Mouse (Mus musculus): ENCODE data around the gene Hivep3.
A peak's percentile ranks its signal among the peaks of the same experiment; 100 is the strongest.

The Hivep3 gene

GRCm38 (mm10) chr4:119733184-119733880 lies at the start of gene Hivep3:
Gene Hivep3 (plus strand): TSS chr4:119733784.
- DNase-seq (ENCODE audit: low read depth) = peak; percentile 99

GRCm38 (mm10) chr4:119685746-119686145 lies 47.8 kb upstream of the Hivep3 start:
- no peak for DNase-seq (ENCODE audit: low read depth)

- no peak for DNase-seq (ENCODE audit: low read depth)
Measured at GRCm38 (mm10) chr4:119698339-119698738, 35.2 kb upstream of the Hivep3 start.

- DNase-seq (ENCODE audit: low read depth) = no peak
Measured at GRCm38 (mm10) chr4:119701269-119701954, 32.2 kb upstream of the Hivep3 start.

GRCm38 (mm10) chr4:119703965-119704364 lies 29.6 kb upstream of the Hivep3 start:
- no peak for DNase-seq (ENCODE audit: low read depth)

- DNase-seq (ENCODE audit: low read depth) = no peak
Measured at GRCm38 (mm10) chr4:119707326-119707725, 26.3 kb upstream of the Hivep3 start.

- DNase-seq (ENCODE audit: low read depth) = no peak
Measured at GRCm38 (mm10) chr4:119707751-119708150, 25.8 kb upstream of the Hivep3 start.

GRCm38 (mm10) chr4:119710208-119710607 lies 23.4 kb upstream of the Hivep3 start:
- DNase-seq (ENCODE audit: low read depth) = no peak

GRCm38 (mm10) chr4:119717443-119717842 lies 16.1 kb upstream of the Hivep3 start:
- DNase-seq (ENCODE audit: low read depth) = no peak

- no peak for DNase-seq (ENCODE audit: low read depth)
Measured at GRCm38 (mm10) chr4:119721531-119721930, 12.1 kb upstream of the Hivep3 start.

GRCm38 (mm10) chr4:119726074-119726473 lies 7.5 kb upstream of the Hivep3 start:
- DNase-seq (ENCODE audit: low read depth) = no peak

GRCm38 (mm10) chr4:119727871-119728270 lies 5.7 kb upstream of the Hivep3 start:
- DNase-seq (ENCODE audit: low read depth) = no peak

- no peak for DNase-seq (ENCODE audit: low read depth)
Measured at GRCm38 (mm10) chr4:119733942-119734341, 358 bp downstream of the Hivep3 start.

GRCm38 (mm10) chr4:119734352-119734751 lies 768 bp downstream of the Hivep3 start:
- DNase-seq (ENCODE audit: low read depth) = peak; percentile 34

GRCm38 (mm10) chr4:119738641-119739040 lies 5.1 kb downstream of the Hivep3 start:
- DNase-seq (ENCODE audit: low read depth) = peak; percentile 61

GRCm38 (mm10) chr4:119739301-119740062 lies 5.9 kb downstream of the Hivep3 start:
- peak; percentile 18 for DNase-seq (ENCODE audit: low read depth)

GRCm38 (mm10) chr4:119748341-119748740 lies 14.8 kb downstream of the Hivep3 start:
- no peak for DNase-seq (ENCODE audit: low read depth)

GRCm38 (mm10) chr4:119750157-119750556 lies 16.6 kb downstream of the Hivep3 start:
- DNase-seq (ENCODE audit: low read depth) = no peak

- DNase-seq (ENCODE audit: low read depth) = no peak
Measured at GRCm38 (mm10) chr4:119750681-119751211, 17.2 kb downstream of the Hivep3 start.

- no peak for DNase-seq (ENCODE audit: low read depth)
Measured at GRCm38 (mm10) chr4:119751408-119752006, 17.9 kb downstream of the Hivep3 start.

GRCm38 (mm10) chr4:119759574-119760233 lies 26.1 kb downstream of the Hivep3 start:
- no peak for DNase-seq (ENCODE audit: low read depth)

GRCm38 (mm10) chr4:119760820-119761219 lies 27.2 kb downstream of the Hivep3 start:
- no peak for DNase-seq (ENCODE audit: low read depth)
